Mouse (Mus musculus) E14TG2a.4 (cell line): ENCODE data around the gene Zfp91.

Source experiments
- CTCF ChIP-seq: conservative IDR thresholded peaks from 2 replicates; pipeline ENCODE4 v1.5.1; 2014; ENCODE audit warnings: low read length
- POU5F1 ChIP-seq: IDR thresholded peaks from 2 replicates; pipeline ENCODE4 v1.6.1; 2014; ENCODE audit warnings: low read length, borderline replicate concordance

DNA sequence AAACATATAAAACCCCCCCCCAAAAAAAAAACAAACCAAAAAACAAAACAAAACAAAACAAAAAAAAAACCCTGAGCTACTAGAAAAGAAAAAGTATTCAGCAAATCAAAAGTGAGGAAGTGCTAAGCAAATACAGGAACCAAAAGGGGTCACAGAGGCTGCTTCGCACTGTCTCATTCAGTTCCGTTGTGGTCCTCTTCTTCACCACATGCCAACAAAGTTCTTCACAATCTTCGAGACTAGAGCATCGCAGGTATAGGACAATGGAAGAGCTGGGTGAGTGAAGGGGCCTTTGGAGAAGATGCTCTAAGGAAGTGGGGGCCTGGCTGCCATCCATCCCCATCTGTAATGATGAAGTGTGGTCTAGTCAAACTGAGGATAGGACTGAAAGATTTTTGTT, 2.5 kb upstream of the Zfp91 start:
- no peak for TF ChIP-seq CTCF
- no peak for TF ChIP-seq POU5F1
